ENCODE assay signal across 8 mouse cellular contexts in genomic region chr2:132716154-132716553, GRCm38 (mm10). TPM values are rescaled to one million over a fixed set of nuclear protein-coding genes. Genes with fewer than 3 reads are reported as not detected.
DNase-seq lines count a peak whose midpoint lies in the region; ATAC-seq and TF ChIP-seq lines count a peak whose summit lies in the region.

No protein-coding gene starts in this region.

- TF ChIP-seq EP300 in liver, postnatal 0 days (IDR thresholded peaks at IDR 0.05; ENCODE audit: low read depth) = no peak

- DNase-seq in CD4-positive, CD25-positive, alpha-beta regulatory T cell, adult 2 months (ENCODE audit: low read depth, low spot score) = peak; percentile 76
- peak; percentile 47 for DNase-seq in Muller cell, postnatal 12 days (ENCODE audit: inconsistent ontology term)
- DNase-seq in cerebellum, adult 9-11 months = peak; percentile 79
- peak; percentile 35 for DNase-seq in forelimb bud, embryonic 11.5 days (ENCODE audit: low read depth, low spot score)
- DNase-seq in liver, postnatal 0 days = peak; percentile 81
- DNase-seq in ovary, postnatal 10 days (ENCODE audit: low spot score) = no peak

- H3K27me3 ChIP-seq in hindbrain, embryonic 16.5 days (replicated peaks; ENCODE audit: control insufficient read depth, insufficient read depth, low read length) = no peaks in the 10 kb centered on the region
- no peaks in the 10 kb centered on the region for H3K27me3 ChIP-seq in liver, postnatal 0 days (ENCODE audit: insufficient read depth, low read length)

- peak; percentile 31; the same call in 1 of the 2 replicates for ATAC-seq in hindbrain, embryonic 16.5 days
- peak; percentile 62; the same call in 1 of the 2 replicates for ATAC-seq in liver, postnatal 0 days
- peak; percentile 71; the same call in 1 of the 2 replicates for ATAC-seq in neutrophil, adult 5-6 weeks (ENCODE audit: extremely low read depth, insufficient number of reproducible peaks, low FRiP score, poor library complexity, severe bottlenecking)

- no peak overlapping the region for H3K9ac ChIP-seq in hindbrain, embryonic 16.5 days (ENCODE audit: low read depth, low read length)
- no peak overlapping the region for H3K9ac ChIP-seq in liver, postnatal 0 days (replicated peaks)

- H3K36me3 ChIP-seq in hindbrain, embryonic 16.5 days (ENCODE audit: control insufficient read depth, insufficient read depth, low read length) = no peaks in the 10 kb centered on the region
- H3K36me3 ChIP-seq in liver, postnatal 0 days (replicated peaks; ENCODE audit: insufficient read depth, low read length) = no peaks in the 10 kb centered on the region

- TF ChIP-seq CTCF in liver, postnatal 0 days (IDR thresholded peaks at IDR 0.05; ENCODE audit: low read depth) = peak; percentile 92

- H3K4me3 ChIP-seq in hindbrain, embryonic 16.5 days (ENCODE audit: low read length) = no peak overlapping the region
- no peak overlapping the region for H3K4me3 ChIP-seq in liver, postnatal 0 days (ENCODE audit: low read depth, low read length)

- WGBS in hindbrain, embryonic 16.5 days = 30% methylated on average over 5 of the region's 5 CpGs
- 32% methylated on average over 5 of the region's 5 CpGs for WGBS in liver, postnatal 0 days (ENCODE audit: insufficient replicate concordance)

- H3K27ac ChIP-seq in hindbrain, embryonic 16.5 days (ENCODE audit: low read depth, low read length) = no peak overlapping the region
- no peak overlapping the region for H3K27ac ChIP-seq in liver, postnatal 0 days (ENCODE audit: low read depth)

- H3K9me3 ChIP-seq in hindbrain, embryonic 16.5 days (ENCODE audit: control insufficient read depth, low read length) = no peaks in the 10 kb centered on the region
- H3K9me3 ChIP-seq in liver, postnatal 0 days (ENCODE audit: low read length) = peaks cover 2% of the 10 kb centered on the region; the same call in 1 of the 2 replicates

- H3K4me2 ChIP-seq in hindbrain, embryonic 16.5 days (ENCODE audit: low read length) = no peak overlapping the region
- no peak overlapping the region for H3K4me2 ChIP-seq in liver, postnatal 0 days (ENCODE audit: low read depth, low read length)

- peaks cover 5% of the 10 kb centered on the region for H3K4me1 ChIP-seq in hindbrain, embryonic 16.5 days (ENCODE audit: control insufficient read depth, insufficient read depth, low read depth, low read length)
- H3K4me1 ChIP-seq in liver, postnatal 0 days (ENCODE audit: insufficient read depth) = no peaks in the 10 kb centered on the region

RNA-seq across cellular contexts. Expression of gene Shld1, which starts 29.4 kb away (rescaled TPM):
- 21.3 and 23.5 TPM in 2 replicates for polyA plus RNA-seq in hindbrain, embryonic 16.5 days (2015; fragmentation: Nextera tagmentation; extraction: Ambion mirVana)
- polyA plus RNA-seq in liver, postnatal 0 days (2015; fragmentation: Nextera tagmentation; extraction: Ambion mirVana) = 9.5 and 11.1 TPM in 2 replicates
- total RNA-seq in neutrophil, adult 5-6 weeks (2017) = 8.8 and 14.6 TPM in 2 replicates
